Mouse (Mus musculus): ENCODE measurements around the gene Psg26. TPM values are rescaled to one million over a fixed set of nuclear protein-coding genes. Genes with fewer than 3 reads are reported as not detected.
"Not testable (repeated sequence)": the region's sequence is repeated elsewhere in the genome, so short reads cannot be mapped to it uniquely, and the experiment has no call there.

Gene Psg26
- polyA plus RNA-seq (2016; fragmentation: Nextera tagmentation; extraction: Ambion mirVana): not detected in 2 replicates

GRCm38 (mm10) chr7:18484077-18484476, at the start of gene Psg26:
Gene Psg26 (minus strand): TSS chr7:18484177.
- no peak within 1 kb of the TSS for H3K27ac ChIP-seq
- H3K9me3 ChIP-seq: 0 out of 2 replicates have a peak, but pooled peaks cover 5% of the 10 kb centered on the region
- DNase-seq (ENCODE audit: low spot score): no peak
- H3K36me3 ChIP-seq: no peaks in the 10 kb centered on the region
- no peaks in the 10 kb centered on the region for H3K27me3 ChIP-seq (ENCODE audit: insufficient read depth, poor library complexity, severe bottlenecking)
- 67% methylated on average over 1 of the region's 1 CpGs for WGBS
- H3K4me1 ChIP-seq: no peaks in the 10 kb centered on the region
- no peak within 1 kb of the TSS for H3K4me3 ChIP-seq

- Histone ChIP-seq H3K4me1 (no peaks in the 10 kb centered on the region), H3K27ac (no peak overlapping the region), H3K36me3 (no peaks in the 10 kb centered on the region), H3K27me3 (ENCODE audit: insufficient read depth, poor library complexity, severe bottlenecking) (no peaks in the 10 kb centered on the region), H3K4me3 (no peak overlapping the region), H3K9me3 (no peaks in the 10 kb centered on the region)
- WGBS: 71% methylated on average over 3 of the region's 3 CpGs
- DNase-seq (ENCODE audit: low spot score): no peak
Measured at GRCm38 (mm10) chr7:18533420-18533819, 49.4 kb upstream of the Psg26 start.

- no peaks in the 10 kb centered on the region for H3K4me1 ChIP-seq
- DNase-seq (ENCODE audit: low spot score): no peak
- H3K36me3 ChIP-seq: no peaks in the 10 kb centered on the region
- 67% methylated on average over 1 of the region's 1 CpGs for WGBS
- H3K4me3 ChIP-seq: no peak within 1 kb of the TSS
- H3K27ac ChIP-seq: no peak within 1 kb of the TSS
- no peaks in the 10 kb centered on the region for H3K27me3 ChIP-seq (ENCODE audit: insufficient read depth, poor library complexity, severe bottlenecking)
- H3K9me3 ChIP-seq: no peaks in the 10 kb centered on the region
Measured at GRCm38 (mm10) chr7:18532169-18532568, 48.2 kb upstream of the Psg26 start, which contains the start of gene Psg25. Gene Psg25 (minus strand): TSS chr7:18532269.

DNA sequence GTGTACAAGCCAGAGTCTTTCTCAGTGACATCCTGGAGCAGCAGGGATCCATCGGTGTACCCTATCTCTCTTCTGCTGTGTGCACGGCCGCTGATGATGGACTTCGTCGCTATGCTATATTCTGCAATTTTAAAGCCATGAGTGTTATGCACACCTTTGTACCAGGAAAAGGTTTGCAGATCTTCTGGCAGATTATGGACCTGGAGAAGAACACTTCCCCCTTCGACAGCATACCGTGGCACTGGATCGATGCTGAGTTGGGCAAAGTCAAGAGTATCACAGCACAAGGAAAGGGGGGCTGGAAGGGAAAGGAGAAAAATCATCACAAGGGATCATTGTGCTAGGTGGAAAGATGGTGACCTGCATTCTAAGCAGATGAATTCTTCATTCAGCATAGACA, 40.7 kb upstream of the Psg26 start:
- Histone ChIP-seq H3K9me3 (no peaks in the 10 kb centered on the region), H3K27ac (no peak overlapping the region), H3K4me1 (no peaks in the 10 kb centered on the region), H3K27me3 (ENCODE audit: insufficient read depth, poor library complexity, severe bottlenecking) (no peaks in the 10 kb centered on the region), H3K36me3 (no peaks in the 10 kb centered on the region), H3K4me3 (no peak overlapping the region)
- 91% methylated on average over 8 of the region's 8 CpGs for WGBS
- no peak for DNase-seq (ENCODE audit: low spot score)

DNA sequence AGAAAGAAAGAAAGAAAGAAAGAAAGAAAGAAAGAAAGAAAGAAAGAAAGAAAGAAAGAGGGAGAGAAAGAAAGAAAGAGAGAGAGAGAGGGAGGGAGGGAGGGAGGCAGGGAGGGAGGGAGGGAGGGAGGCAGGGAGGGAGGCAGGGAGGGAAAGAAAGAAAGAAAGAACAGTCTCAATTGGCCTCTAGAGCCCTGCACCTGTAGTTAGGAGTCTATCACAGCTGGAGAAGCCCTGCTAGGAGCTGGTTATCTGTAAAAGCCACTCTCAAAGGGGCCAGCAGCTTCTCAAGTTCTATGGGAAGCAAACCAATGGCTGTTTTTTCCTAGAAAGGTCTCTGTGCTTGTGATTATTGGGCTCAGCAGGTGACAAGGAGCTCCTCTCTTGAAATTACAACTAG, 28.9 kb upstream of the Psg26 start:
- H3K4me3 ChIP-seq; H3K27me3 ChIP-seq (ENCODE audit: insufficient read depth, poor library complexity, severe bottlenecking); H3K9me3 ChIP-seq; H3K27ac ChIP-seq; H3K36me3 ChIP-seq; H3K4me1 ChIP-seq; DNase-seq (ENCODE audit: low spot score): not testable (repeated sequence)

- WGBS: 56% methylated on average over 2 of the region's 2 CpGs
- not testable (repeated sequence) for H3K9me3 ChIP-seq; H3K4me1 ChIP-seq; H3K27ac ChIP-seq; H3K36me3 ChIP-seq; H3K27me3 ChIP-seq (ENCODE audit: insufficient read depth, poor library complexity, severe bottlenecking); H3K4me3 ChIP-seq; DNase-seq (ENCODE audit: low spot score)
Measured at GRCm38 (mm10) chr7:18512417-18512816, 28.4 kb upstream of the Psg26 start.

- no peaks in the 10 kb centered on the region for H3K4me1 ChIP-seq
- H3K36me3 ChIP-seq: no peaks in the 10 kb centered on the region
- DNase-seq (ENCODE audit: low spot score): no peak
- H3K9me3 ChIP-seq: no peaks in the 10 kb centered on the region
- 16% methylated on average over 9 of the region's 9 CpGs for WGBS
- no peaks in the 10 kb centered on the region for H3K27me3 ChIP-seq (ENCODE audit: insufficient read depth, poor library complexity, severe bottlenecking)
- no peak overlapping the region for H3K27ac ChIP-seq
- H3K4me3 ChIP-seq: no peak overlapping the region
Measured at GRCm38 (mm10) chr7:18511479-18511878, 27.5 kb upstream of the Psg26 start.

GRCm38 (mm10) chr7:18431941-18432340, 52.0 kb downstream of the Psg26 start, which contains the start of gene Psg28:
Gene Psg28 (minus strand): TSS chr7:18432041.
- DNase-seq (ENCODE audit: low spot score); H3K4me3 ChIP-seq; H3K36me3 ChIP-seq; H3K27me3 ChIP-seq (ENCODE audit: insufficient read depth, poor library complexity, severe bottlenecking); H3K4me1 ChIP-seq; H3K27ac ChIP-seq: not testable (repeated sequence)
- H3K9me3 ChIP-seq: peaks cover 13% of the 10 kb centered on the region; the same call in 1 of the 2 replicates
- 63% methylated on average over 2 of the region's 2 CpGs for WGBS

Other genes with a start within 250 kb of the Psg26 start
- gene Mill1, start 238.8 kb downstream of the Psg26 start, polyA plus RNA-seq (2016; fragmentation: Nextera tagmentation; extraction: Ambion mirVana): not detected in 2 replicates
- not detected in 2 replicates for gene Psg18, start 129.2 kb downstream of the Psg26 start, polyA plus RNA-seq (2016; fragmentation: Nextera tagmentation; extraction: Ambion mirVana)
- gene Psg28, start 52.1 kb downstream of the Psg26 start, polyA plus RNA-seq (2016; fragmentation: Nextera tagmentation; extraction: Ambion mirVana): not detected in 2 replicates
- gene Psg25, start 48.1 kb upstream of the Psg26 start, polyA plus RNA-seq (2016; fragmentation: Nextera tagmentation; extraction: Ambion mirVana): not detected in 2 replicates
- not detected in 2 replicates for gene Psg27, start 83.1 kb upstream of the Psg26 start, polyA plus RNA-seq (2016; fragmentation: Nextera tagmentation; extraction: Ambion mirVana)
- gene Psg23, start 132.3 kb upstream of the Psg26 start, polyA plus RNA-seq (2016; fragmentation: Nextera tagmentation; extraction: Ambion mirVana): not detected in 2 replicates
- not detected in 2 replicates for gene Psg21, start 172.5 kb upstream of the Psg26 start, polyA plus RNA-seq (2016; fragmentation: Nextera tagmentation; extraction: Ambion mirVana)
- gene Psg20, start 202.0 kb upstream of the Psg26 start, polyA plus RNA-seq (2016; fragmentation: Nextera tagmentation; extraction: Ambion mirVana): not detected in 2 replicates
- not detected in 2 replicates for gene Psg22, start 233.9 kb upstream of the Psg26 start, polyA plus RNA-seq (2016; fragmentation: Nextera tagmentation; extraction: Ambion mirVana)